Mouse (Mus musculus) cerebellum, adult 2 months (tissue): ENCODE data around the gene 6430548M08Rik. TPM values are rescaled to one million over a fixed set of nuclear protein-coding genes. Genes with fewer than 3 reads are reported as not detected.

Source experiments
- DNase-seq, 2 experiments: peaks; one replicate each; pipeline ENCODE4 v3.0.0; 2021
- H3K27ac ChIP-seq: fragments of 200-500 bp; 2 replicates; pipeline ENCODE4 v1.5.1; 2012; ENCODE audit warnings: low read length, control low read depth, inconsistent platforms; ENCODE audit not compliant: insufficient read depth
- H3K27me3 ChIP-seq: fragments of 200-500 bp; 2 replicates; pipeline ENCODE4 v1.6.1; 2012; ENCODE audit warnings: inconsistent platforms, mild to moderate bottlenecking, low read length, moderate library complexity; ENCODE audit not compliant: control insufficient read depth, insufficient read depth
- H3K4me1 ChIP-seq: fragments of 200-500 bp; 2 replicates; pipeline ENCODE4 v1.6.1; 2011; ENCODE audit warnings: low read length; ENCODE audit not compliant: control insufficient read depth, insufficient read depth
- H3K4me3 ChIP-seq: fragments of 200-500 bp; replicated peaks from 2 replicates; pipeline ENCODE3; 2011; ENCODE audit warnings: mild to moderate bottlenecking, low read depth, low read length, control low read depth; ENCODE audit not compliant: insufficient read depth
- CTCF ChIP-seq: fragments of 200-500 bp; IDR thresholded peaks from 2 replicates; pipeline ENCODE4 v1.5.1; 2011; ENCODE audit warnings: low read depth, mild to moderate bottlenecking, control low read depth, low read length, moderate library complexity, borderline replicate concordance; ENCODE audit not compliant: insufficient read depth
- POLR2A ChIP-seq: fragments of 200-500 bp; IDR thresholded peaks from 2 replicates; pipeline ENCODE4 v1.6.1; 2011; ENCODE audit warnings: low read length, control low read depth, borderline replicate concordance; ENCODE audit not compliant: insufficient read depth
- WGBS: fragments of 180-500 bp; shearing (Covaris S2); methylation state at CpG from one replicate; pipeline ENCODE4 v1.1.7; 2018; 5-methylcytosine and 5-hydroxymethylcytosine counted together
- polyA plus RNA-seq: library from polyadenylated mRNA; depleted of rRNA; stranded (reverse); fragments of >200 nt; gene quantifications from 2 replicates; pipeline ENCODE4 v1.2.3, GENCODE M21; 2012

Gene 6430548M08Rik
- polyA plus RNA-seq, 1 experiment = 175 TPM

DNA sequence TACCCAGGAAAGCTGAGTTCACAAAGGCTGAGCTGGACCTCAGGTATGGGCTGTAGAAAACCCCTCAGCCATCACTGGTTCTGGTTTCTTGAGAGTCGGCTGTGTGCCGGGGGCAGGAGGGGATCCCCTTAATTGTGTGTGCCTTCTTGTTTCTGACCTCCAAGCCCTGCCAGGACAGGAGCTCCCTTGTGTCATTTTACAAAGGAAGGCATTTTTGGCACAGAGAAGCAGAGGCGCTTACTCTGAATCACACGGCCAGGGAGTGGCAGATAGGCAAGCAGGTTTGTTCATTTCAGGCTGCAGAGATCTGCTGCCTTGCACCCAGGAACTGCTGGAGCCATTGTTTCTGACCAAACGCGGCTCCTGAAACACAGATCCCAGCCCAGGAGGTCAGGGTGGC is 38.6 kb upstream of the 6430548M08Rik start:
- Histone ChIP-seq H3K27me3 (no peaks in the 10 kb centered on the region), H3K4me3 (no peak overlapping the region), H3K4me1 (peaks cover 18% of the 10 kb centered on the region), H3K27ac (no peak overlapping the region)
- no peak for TF ChIP-seq POLR2A
- no peak for TF ChIP-seq CTCF
- no peak for DNase-seq
- WGBS = 65% methylated on average over 6 of the region's 6 CpGs

DNA sequence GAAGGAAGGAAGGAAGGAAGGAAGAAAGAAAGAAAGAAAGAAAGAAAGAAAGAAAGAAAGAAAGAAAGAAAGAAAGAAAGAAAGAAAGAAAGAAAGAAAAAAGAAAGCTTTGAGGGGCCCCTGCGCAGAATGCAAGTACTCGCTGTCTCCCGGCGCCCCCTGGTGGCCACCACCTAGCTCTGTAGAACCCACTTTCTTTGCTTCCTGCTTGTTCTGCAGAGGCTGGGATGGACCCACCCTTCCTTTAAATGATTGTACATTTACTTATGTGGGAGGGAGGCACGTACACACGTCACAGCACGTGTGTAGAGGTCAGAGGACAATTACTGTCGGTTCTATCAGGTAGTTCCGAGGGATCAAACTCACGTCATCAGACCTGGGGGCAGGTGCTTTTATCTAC is 35.9 kb upstream of the 6430548M08Rik start:
- H3K4me3 ChIP-seq = no peak overlapping the region
- TF ChIP-seq CTCF (peak; percentile 76), POLR2A (no peak)
- WGBS = 17% methylated on average over 10 of the region's 10 CpGs
- H3K27me3 ChIP-seq = no peaks in the 10 kb centered on the region
- H3K4me1 ChIP-seq = peaks cover 6% of the 10 kb centered on the region
- peak; percentile 69 to 76 for DNase-seq
- H3K27ac ChIP-seq = no peak overlapping the region

DNA sequence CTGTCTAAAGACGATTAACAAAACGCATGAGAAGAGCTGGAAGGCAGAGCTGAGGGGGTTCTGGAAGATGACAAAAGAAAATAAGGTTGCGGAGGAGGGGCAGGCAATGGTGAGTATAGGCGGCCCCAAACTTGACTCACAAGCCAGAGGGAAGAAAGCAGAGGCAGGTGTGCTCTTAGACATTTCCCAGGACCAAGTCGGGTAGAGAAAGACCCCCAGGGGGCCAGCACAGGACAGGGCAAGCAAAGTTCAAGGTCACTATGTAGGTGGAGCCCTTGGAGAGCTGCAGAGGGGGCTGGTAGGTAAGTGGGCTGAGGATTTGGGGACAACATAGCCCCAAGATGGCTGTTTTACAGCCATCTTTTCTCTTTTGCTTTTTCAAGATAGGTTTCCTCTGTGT is 34.6 kb upstream of the 6430548M08Rik start:
- H3K4me1 ChIP-seq = peaks cover 6% of the 10 kb centered on the region
- 59% methylated on average over 5 of the region's 5 CpGs for whole genome bisulfite sequencing
- H3K27me3 ChIP-seq = no peaks in the 10 kb centered on the region
- H3K27ac ChIP-seq = no peak overlapping the region
- H3K4me3 ChIP-seq = no peak overlapping the region
- no peak for DNase-seq
- no peak for TF ChIP-seq POLR2A
- TF ChIP-seq CTCF = no peak

DNA sequence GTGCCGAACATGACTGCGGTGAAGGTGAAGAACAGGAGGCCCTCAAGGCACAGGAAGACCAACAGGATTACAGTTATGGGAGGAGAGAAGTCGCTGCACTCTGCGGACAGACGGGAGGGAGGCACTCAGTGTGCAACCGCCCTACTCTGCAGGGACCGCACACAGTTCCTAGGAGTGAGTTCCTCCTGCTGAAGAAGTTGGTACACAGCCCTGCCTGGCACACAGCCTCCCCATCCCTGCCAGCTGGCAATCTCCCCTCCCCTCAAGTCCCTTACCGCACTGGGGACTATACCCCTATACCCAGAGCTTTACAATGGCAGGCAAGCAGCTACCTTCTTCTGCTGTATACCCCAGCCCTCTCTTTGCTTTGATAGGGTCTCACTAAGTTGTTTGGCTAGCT is 30.7 kb upstream of the 6430548M08Rik start:
- TF ChIP-seq POLR2A (no peak), CTCF (no peak)
- H3K27me3 ChIP-seq = no peaks in the 10 kb centered on the region
- peak; percentile 54 to 57 for DNase-seq
- H3K4me1 ChIP-seq = peaks cover 6% of the 10 kb centered on the region
- H3K27ac ChIP-seq = no peak overlapping the region
- no peak overlapping the region for H3K4me3 ChIP-seq
- 22% methylated on average over 8 of the region's 8 CpGs for WGBS

DNA sequence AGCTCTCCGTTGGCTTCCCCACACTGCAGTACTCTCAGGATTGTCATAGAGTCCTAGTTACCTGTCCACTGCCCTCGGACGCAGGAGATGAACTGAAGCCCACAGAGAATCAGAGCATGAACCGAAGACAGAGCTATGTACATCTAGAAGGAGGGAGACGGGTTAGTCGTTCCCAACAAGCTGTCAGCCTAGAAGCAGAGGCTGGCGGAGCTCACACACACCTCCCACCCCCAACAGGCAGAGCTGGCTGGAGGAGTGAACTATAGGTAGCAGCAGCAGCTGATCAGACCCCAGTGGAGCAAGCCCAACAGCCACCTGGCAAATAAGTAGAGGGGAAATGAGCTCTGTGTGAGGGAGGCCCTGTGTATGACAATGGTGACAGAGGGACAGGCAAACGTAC is 29.2 kb upstream of the 6430548M08Rik start:
- no peak for TF ChIP-seq POLR2A
- no peak for TF ChIP-seq CTCF
- Histone ChIP-seq H3K4me1 (peaks cover 9% of the 10 kb centered on the region), H3K27ac (no peak overlapping the region), H3K4me3 (no peak overlapping the region), H3K27me3 (no peaks in the 10 kb centered on the region)
- no peak for DNase-seq
- WGBS = 82% methylated on average over 8 of the region's 8 CpGs

DNA sequence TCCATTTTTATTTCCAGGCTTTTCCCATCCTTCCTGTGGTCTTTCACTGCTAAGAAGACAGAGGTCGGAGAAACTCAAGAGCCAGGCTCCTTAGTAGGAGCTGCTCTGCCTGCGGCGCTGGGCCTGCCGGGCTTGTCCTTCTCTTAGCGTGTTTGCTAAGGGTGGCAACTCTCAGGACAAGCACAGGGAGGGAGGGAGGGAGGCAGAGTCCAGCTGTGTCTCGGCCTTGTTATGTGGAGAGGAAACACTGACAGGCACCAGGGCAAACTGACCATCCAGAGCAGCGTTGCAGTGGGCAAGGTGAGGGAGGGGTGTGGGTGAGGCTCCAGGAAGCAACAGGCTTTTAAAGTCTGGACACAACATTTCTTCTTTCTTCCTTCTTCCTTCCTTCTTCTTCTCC is 24.4 kb upstream of the 6430548M08Rik start:
- WGBS = 87% methylated on average over 7 of the region's 7 CpGs
- DNase-seq = no peak
- H3K4me3 ChIP-seq = no peak overlapping the region
- no peaks in the 10 kb centered on the region for H3K27me3 ChIP-seq
- TF ChIP-seq POLR2A (no peak), CTCF (no peak)
- peaks cover 27% of the 10 kb centered on the region for H3K4me1 ChIP-seq
- H3K27ac ChIP-seq = no peak overlapping the region

DNA sequence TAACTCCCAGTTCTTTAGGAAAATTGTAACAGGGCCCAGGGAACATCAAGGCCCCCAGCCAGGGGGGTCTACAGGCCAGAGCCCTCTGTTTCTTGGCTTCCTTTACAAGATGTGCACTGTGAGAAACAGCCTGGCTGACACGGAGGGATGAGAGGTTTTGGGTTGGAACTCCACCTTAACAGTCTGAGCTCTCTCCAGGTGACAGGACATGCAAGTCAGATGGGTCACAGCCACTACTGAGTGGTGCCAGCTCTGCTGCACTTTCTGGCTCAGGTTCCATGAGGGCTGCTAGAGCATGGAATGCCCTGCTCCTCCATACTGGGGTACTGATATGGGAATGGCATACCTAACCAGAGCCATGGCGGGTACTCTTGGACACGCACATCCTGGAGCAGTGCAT is 22.9 kb upstream of the 6430548M08Rik start:
- Histone ChIP-seq H3K27ac (peak overlapping the region; percentile 43), H3K4me1 (peaks cover 40% of the 10 kb centered on the region), H3K27me3 (no peaks in the 10 kb centered on the region), H3K4me3 (no peak overlapping the region)
- 25% methylated on average over 3 of the region's 3 CpGs for WGBS
- peak; percentile 63 to 82 for DNase-seq
- TF ChIP-seq CTCF = no peak
- TF ChIP-seq POLR2A = no peak

DNA sequence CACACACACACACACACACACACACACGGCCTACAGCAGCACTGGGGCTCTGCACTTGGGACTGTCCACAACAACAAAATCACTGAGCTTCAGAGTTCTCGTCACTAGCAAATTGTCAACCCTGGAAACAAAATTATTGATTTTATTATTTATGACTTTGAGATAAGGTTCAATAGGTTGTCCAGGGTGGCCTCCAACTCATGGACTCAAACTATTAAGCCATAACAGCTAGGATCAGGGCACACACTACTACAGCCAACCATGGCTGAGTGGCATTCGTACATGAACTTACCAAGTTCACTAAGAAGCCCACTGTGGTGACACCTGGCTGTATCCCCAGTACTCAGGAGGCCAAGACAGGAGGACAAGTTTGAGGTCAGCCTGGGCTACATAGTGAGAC is 20.8 kb upstream of the 6430548M08Rik start:
- DNase-seq = no peak
- Histone ChIP-seq H3K27ac (no peak overlapping the region), H3K27me3 (no peaks in the 10 kb centered on the region), H3K4me3 (no peak overlapping the region), H3K4me1 (peaks cover 46% of the 10 kb centered on the region)
- TF ChIP-seq POLR2A (no peak), CTCF (no peak)
- WGBS = 91% methylated on average over 3 of the region's 3 CpGs
